Mouse (Mus musculus) adrenal gland, postnatal 14 days (tissue): ENCODE measurements around the gene Olfr1532-ps1. TPM values are rescaled to one million over a fixed set of nuclear protein-coding genes. Genes with fewer than 3 reads are reported as not detected.
"Not testable (repeated sequence)": the region's sequence is repeated elsewhere in the genome, so short reads cannot be mapped to it uniquely, and the experiment has no call there.

ENCODE experiments used
- DNase-seq: peaks from one replicate; pipeline ENCODE4 v3.0.0; 2021; ENCODE audit warnings: mixed read lengths
- long read RNA-seq, 2 experiments: library from polyadenylated mRNA; stranded (forward); transcript quantifications; one replicate each; pipeline ENCODE4 v2.0.0; 2021
- total RNA-seq: library from RNA; stranded (reverse); gene quantifications from 2 replicates; pipeline ENCODE4 v1.2.3, GENCODE M21; 2021

The Olfr1532-ps1 gene
- total RNA-seq: not detected in 2 replicates
- long read RNA-seq, experiment 1: 0 reads
- long read RNA-seq, experiment 2: 0 reads

DNA sequence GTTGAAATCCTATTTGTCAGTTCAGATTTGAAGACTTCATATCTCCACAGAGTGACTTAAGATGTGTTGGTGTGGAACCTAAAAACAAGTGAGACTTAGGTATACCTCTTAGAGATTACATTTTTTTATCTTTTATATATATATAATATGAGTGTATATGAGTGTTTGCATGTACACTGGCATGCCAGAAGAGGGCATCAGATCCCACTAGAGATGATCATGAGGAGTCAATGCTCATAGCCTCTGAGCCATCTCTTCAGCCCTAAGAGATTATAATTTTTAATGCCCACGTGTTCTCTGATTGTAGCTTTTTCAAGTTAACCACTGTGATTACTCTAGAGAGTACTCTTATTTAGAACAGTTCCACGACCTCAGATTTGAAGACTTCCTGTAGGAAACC, at the start of gene Olfr1532-ps1:
Gene Olfr1532-ps1, plus strand, starts transcription at position 326 of the 400 bp plus-strand sequence.
- no peak for DNase-seq

DNA sequence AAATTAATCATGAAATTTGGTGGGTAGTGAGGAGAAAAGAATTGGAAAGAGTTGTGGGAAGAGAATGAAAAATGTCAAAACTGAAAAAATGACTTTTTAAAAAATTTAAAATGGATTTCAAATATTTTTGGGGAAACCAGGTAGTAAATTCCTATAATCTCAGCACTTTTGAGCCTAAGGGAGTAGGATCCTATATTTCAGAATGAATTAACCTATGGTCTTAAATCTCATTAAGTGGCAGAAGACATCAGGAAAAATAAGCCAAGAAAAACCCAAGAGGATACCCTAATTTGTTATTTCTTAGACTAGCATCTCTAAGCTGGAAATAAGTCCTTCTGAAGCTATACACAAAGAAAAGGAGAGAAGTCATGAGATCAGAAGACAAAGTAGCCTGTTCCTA, 44.9 kb upstream of the Olfr1532-ps1 start, which contains the start of gene Olfr704:
Gene Olfr704, plus strand, starts transcription at position 301 of the 400 bp plus-strand sequence.
- DNase-seq: no peak

DNA sequence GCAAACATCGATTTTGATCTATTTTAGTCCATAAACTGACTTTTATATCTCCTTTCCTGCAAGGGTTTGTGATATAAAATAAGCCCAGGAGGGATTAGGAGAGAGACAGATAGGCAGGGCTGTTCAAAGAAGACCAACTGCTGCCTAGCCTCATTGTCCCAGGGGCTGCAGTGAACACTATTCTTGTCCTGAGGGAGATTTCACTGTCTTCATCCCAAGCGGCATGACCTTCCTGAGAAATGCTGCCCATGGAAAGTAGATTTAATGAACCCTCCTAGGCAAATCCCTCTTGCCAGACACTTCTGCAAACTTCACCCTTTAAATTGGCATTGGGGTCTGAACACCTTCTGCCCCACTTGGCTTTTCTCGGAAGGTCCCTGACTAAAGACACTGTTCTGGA, 31.0 kb upstream of the Olfr1532-ps1 start, which contains the start of gene Olfr705:
Gene Olfr705, minus strand, starts transcription at position 101 of the 400 bp plus-strand sequence.
- no peak for DNase-seq

DNA sequence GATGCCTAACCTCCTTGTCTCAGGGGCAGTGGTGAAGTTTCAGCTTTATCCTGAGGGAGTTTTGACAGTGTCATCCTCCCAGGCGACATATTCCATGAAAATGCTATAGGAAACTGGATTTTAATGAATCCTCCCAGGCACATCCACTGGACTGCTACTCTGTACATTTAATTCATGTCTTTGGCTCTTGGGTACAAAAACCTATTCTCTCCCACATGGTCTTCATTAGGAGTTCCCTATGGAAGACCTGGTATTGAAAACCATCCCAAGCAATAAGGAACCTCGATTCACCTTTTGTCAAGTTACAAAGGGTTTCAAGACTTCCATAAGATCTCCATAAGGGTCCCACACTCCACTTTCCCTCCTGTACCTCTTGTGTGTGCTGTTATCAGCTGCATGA, 19.7 kb upstream of the Olfr1532-ps1 start, which contains the start of gene Olfr706:
Gene Olfr706, minus strand, starts transcription at position 101 of the 400 bp plus-strand sequence.
- no peak for DNase-seq

DNA sequence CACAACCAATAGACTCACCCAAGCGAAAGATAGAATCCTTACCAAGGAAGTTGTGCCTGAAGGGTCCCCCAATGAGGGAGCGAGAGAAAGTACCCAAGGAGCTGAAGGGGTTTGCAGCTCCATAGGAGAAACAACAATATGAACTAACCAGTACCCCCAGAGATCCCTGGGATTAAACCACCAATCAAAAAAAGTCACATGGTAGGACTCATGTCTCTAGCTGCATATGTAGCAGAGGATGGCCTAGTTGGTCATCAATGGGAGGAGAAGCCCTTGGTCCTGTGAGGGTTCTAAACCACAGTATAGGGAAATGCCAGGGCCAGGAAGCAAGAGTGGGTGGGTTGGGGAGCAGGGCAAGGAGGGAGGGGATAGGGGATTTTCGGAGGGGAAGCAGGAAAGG, 6.7 kb upstream of the Olfr1532-ps1 start, which contains the start of gene Olfr707:
Gene Olfr707, minus strand, starts transcription at position 101 of the 400 bp plus-strand sequence.
- not testable (repeated sequence) for DNase-seq

DNA sequence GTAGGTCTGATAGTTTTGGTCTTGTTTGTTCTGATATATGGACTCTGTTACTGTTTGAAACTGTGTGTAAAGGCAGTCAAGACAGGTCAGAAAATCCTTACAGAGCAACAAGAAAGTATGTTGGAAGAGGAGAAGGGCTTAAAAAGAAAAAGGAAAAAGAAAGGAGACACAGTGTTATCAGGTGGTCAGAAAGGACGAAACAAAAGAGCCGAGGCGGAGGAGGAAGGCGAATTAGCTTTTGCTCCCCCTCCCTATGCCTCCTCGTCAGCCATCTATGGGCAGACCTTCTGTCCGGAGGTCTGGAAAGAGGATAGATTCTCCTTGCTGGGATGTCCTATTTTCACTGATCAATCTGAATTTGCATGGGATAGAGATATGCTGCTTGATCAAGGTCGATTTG, 13.2 kb downstream of the Olfr1532-ps1 start:
- DNase-seq: not testable (repeated sequence)

DNA sequence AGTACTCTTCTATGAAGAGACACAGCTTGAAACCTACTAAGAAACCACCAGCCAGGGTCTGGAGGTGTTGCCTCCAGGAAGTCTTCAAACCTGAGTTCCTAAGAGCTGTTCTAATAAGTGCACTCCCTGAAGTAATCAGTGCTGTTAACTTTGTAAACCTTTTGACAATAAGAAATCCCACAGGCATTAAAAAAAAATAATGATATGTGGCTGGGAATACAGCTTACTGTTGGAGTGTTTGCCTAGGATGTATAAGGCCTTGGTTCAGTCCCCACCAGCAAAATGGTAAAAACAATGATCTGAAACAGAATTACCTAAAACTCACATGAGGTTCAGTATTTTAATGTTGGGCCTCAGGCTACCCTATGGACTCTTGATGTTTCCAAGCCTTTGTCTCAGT, 24.3 kb downstream of the Olfr1532-ps1 start, which contains the start of gene Olfr709-ps1:
Gene Olfr709-ps1, minus strand, starts transcription at position 101 of the 400 bp plus-strand sequence.
- DNase-seq: no peak

DNA sequence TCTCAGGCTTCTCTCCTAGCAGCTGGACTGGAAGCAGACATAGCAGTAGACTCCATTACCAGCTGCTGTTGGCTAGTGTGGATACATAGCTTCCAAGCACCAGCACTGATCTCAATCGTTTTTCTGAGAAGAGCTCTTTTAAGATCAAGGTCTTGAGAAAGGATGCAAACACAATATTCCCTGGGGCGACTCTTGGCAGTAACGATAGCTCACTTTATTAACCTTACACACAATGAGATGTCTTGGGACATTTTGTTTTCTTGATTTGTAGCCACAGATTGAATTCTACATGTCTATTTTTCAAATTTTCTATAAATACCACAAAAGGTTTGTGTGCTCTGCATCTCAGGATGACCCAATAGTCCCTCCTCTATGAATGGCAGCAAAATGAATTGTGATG, 40.4 kb downstream of the Olfr1532-ps1 start, which contains the start of gene Olfr710:
Gene Olfr710, minus strand, starts transcription at position 101 of the 400 bp plus-strand sequence.
- DNase-seq: no peak

DNA sequence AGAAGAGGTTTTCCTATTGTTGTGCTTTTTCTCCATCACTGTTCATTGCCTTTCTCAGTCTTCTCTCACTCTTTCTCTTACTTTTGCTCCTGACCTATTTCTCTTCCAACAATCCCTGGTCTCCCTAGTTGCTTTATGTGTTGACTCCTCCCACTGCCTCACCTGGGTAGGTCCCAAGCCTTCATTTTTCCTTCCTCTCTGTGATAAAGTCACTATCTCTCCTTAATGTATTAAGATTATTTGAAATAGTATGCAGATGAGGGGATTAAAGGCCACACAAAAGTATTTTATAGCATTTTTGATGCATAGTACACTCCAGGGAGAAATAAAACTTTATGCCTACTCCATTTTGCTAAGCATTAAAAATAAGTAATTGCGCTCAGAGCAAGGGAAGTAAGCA, 56.0 kb downstream of the Olfr1532-ps1 start, which contains the start of gene Olfr6:
Gene Olfr6, minus strand, starts transcription at position 101 of the 400 bp plus-strand sequence.
- DNase-seq: no peak

Other genes starting within 250 kb of the Olfr1532-ps1 start
- gene Olfr693, start 227.4 kb upstream of the Olfr1532-ps1 start, total RNA-seq: not detected in 2 replicates
- not detected in 2 replicates for gene Olfr694, start 216.2 kb upstream of the Olfr1532-ps1 start, total RNA-seq
- gene Olfr695, start 191.6 kb upstream of the Olfr1532-ps1 start, total RNA-seq: not detected in 2 replicates
- not detected in 2 replicates for gene Olfr697, start 165.6 kb upstream of the Olfr1532-ps1 start, total RNA-seq
- gene Olfr698, start 152.6 kb upstream of the Olfr1532-ps1 start, total RNA-seq: not detected in 2 replicates
- gene Olfr699, start 114.8 kb upstream of the Olfr1532-ps1 start, total RNA-seq: not detected in 2 replicates
- gene Olfr700, start 99.2 kb upstream of the Olfr1532-ps1 start, total RNA-seq: not detected in 2 replicates
- not detected in 2 replicates for gene Olfr701, start 93.9 kb upstream of the Olfr1532-ps1 start, total RNA-seq
- gene Olfr702, start 74.1 kb upstream of the Olfr1532-ps1 start, total RNA-seq: not detected in 2 replicates
- not detected in 2 replicates for gene Olfr703, start 64.6 kb upstream of the Olfr1532-ps1 start, total RNA-seq
- not detected in 2 replicates for gene Olfr704, start 44.8 kb upstream of the Olfr1532-ps1 start, total RNA-seq
- gene Olfr705, start 31.1 kb upstream of the Olfr1532-ps1 start, total RNA-seq: not detected in 2 replicates
- gene Olfr706, start 19.8 kb upstream of the Olfr1532-ps1 start, total RNA-seq: not detected in 2 replicates
- not detected in 2 replicates for gene Olfr707, start 6.8 kb upstream of the Olfr1532-ps1 start, total RNA-seq
- 0.11 TPM in 2 replicates for gene Olfr709-ps1, start 24.2 kb downstream of the Olfr1532-ps1 start, total RNA-seq
- not detected in 2 replicates for gene Olfr710, start 40.3 kb downstream of the Olfr1532-ps1 start, total RNA-seq
- 0.26 TPM in 1 of 2 replicates, not detected in the other for gene Olfr6, start 55.9 kb downstream of the Olfr1532-ps1 start, total RNA-seq
- not detected in 2 replicates for gene Olfr711, start 67.5 kb downstream of the Olfr1532-ps1 start, total RNA-seq
- not detected in 2 replicates for gene Olfr2, start 98.1 kb downstream of the Olfr1532-ps1 start, total RNA-seq
- gene Olfr713, start 123.2 kb downstream of the Olfr1532-ps1 start, total RNA-seq: not detected in 2 replicates
- gene Olfr714, start 163.0 kb downstream of the Olfr1532-ps1 start, total RNA-seq: not detected in 2 replicates
- not detected in 2 replicates for gene Olfr17, start 185.2 kb downstream of the Olfr1532-ps1 start, total RNA-seq
- gene Olfr715b, start 202.4 kb downstream of the Olfr1532-ps1 start, total RNA-seq: not detected in 2 replicates
- gene Olfr715, start 223.1 kb downstream of the Olfr1532-ps1 start, total RNA-seq: not detected in 2 replicates
- gene Olfr716, start 230.3 kb downstream of the Olfr1532-ps1 start, total RNA-seq: not detected in 2 replicates